Mouse (Mus musculus): ENCODE measurements around the gene Vwa3a. TPM values are rescaled to one million over a fixed set of nuclear protein-coding genes. Genes with fewer than 3 reads are reported as not detected.

The Vwa3a gene
- total and polyA plus RNA-seq, 2 experiments from 2014 or later: 1.6 to 2.4 TPM

DNA sequence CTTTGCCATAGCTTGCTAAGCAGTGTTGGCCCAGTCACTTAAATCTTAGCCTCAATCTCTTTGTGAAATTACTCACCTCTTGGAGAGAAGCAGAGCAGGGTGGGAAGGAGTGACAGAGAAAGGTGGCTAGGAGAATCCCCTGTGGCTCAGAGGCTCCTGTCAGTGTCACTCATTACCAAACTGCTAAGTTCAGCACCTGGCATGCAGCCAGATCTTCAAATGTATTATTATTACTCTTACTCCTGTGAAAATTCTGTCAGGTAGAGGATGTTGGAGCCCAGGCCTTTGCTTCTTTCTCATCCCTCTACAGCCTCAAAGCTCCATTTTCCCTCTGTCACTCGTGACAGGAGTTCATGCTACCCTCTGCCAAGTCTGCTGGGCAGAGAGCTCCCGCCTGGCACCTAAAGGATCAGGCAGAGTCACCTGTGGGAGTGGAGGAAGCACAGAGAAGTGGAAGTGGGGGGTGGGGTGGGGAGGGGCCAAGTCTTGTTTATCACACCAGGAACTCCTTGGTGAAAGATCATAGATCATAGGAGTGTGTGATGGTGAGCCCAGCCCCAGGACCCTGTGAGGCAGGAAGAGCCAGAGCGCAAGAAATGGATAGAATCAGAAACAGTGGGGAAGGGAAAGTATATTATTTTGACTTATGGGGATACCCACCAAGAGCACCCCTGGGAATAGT is 109.9 kb downstream of the Vwa3a start:
- 87% methylated on average over 3 of the region's 3 CpGs for WGBS
- Histone ChIP-seq H3K9ac (replicated peaks; ENCODE audit: low read length) (no peak overlapping the region), H3K27me3 (ENCODE audit: insufficient read depth, low read length) (no peaks in the 10 kb centered on the region), H3K27ac (no peak overlapping the region), H3K9me3 (ENCODE audit: low read length) (no peaks in the 10 kb centered on the region), H3K4me3 (ENCODE audit: low read length) (no peak overlapping the region), H3K4me2 (ENCODE audit: low read depth, low read length) (no peak overlapping the region), H3K4me1 (ENCODE audit: insufficient read depth, low read length) (peaks cover 8% of the 10 kb centered on the region; the same call in 1 of the 2 replicates), H3K36me3 (ENCODE audit: insufficient read depth, low read length) (no peaks in the 10 kb centered on the region)
- TF ChIP-seq CTCF (IDR thresholded peaks at IDR 0.05; ENCODE audit: low read depth): no peak
- no peak for DNase-seq (ENCODE audit: low spot score)
- no peak for ATAC-seq

DNA sequence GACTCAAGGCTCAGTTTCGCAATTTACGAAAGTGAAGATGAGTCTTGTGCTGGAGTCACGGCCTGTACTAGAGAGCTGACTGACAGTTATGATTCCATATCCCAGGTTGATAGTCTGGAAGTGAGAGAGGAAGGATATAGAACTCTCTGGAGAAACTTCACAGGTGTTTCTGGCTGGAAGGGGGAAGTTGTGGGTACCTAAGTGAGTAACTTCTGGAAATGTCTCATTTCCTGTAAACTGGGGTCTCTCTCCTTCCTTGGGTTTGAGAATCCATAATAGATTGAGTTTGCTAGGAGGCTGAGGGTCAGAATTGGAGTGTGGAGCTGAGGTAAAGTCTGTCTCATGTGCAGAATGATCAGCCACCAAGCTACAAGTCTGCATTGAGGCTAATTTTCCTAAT is 111.0 kb downstream of the Vwa3a start:
- no peak for TF ChIP-seq CTCF (IDR thresholded peaks at IDR 0.05; ENCODE audit: low read depth)
- Histone ChIP-seq H3K4me3 (ENCODE audit: low read length) (no peak overlapping the region), H3K4me1 (ENCODE audit: insufficient read depth, low read length) (no peaks in the 10 kb centered on the region), H3K9me3 (ENCODE audit: low read length) (no peaks in the 10 kb centered on the region), H3K9ac (replicated peaks; ENCODE audit: low read length) (no peak overlapping the region), H3K36me3 (ENCODE audit: insufficient read depth, low read length) (no peaks in the 10 kb centered on the region), H3K27ac (no peak overlapping the region), H3K4me2 (ENCODE audit: low read depth, low read length) (no peak overlapping the region), H3K27me3 (ENCODE audit: insufficient read depth, low read length) (no peaks in the 10 kb centered on the region)
- ATAC-seq: no peak
- no peak for DNase-seq (ENCODE audit: low spot score)
- WGBS: 84% methylated on average over 3 of the region's 3 CpGs

Other genes starting within 250 kb of the Vwa3a start
- 151 and 165 TPM in 2 replicates for gene Uqcrc2, start 104.1 kb upstream of the Vwa3a start, total RNA-seq (2014; rRNA removed)
- 244 and 258 TPM in 2 replicates for gene Uqcrc2, start 104.1 kb upstream of the Vwa3a start, polyA plus RNA-seq (2015; fragmentation: Nextera tagmentation; extraction: Ambion mirVana)
- 0.99 TPM in 1 of 2 replicates, not detected in the other for gene Pdzd9, start 69.0 kb upstream of the Vwa3a start, total RNA-seq (2014; rRNA removed)
- 0.40 and 0.47 TPM in 2 replicates for gene Pdzd9, start 69.0 kb upstream of the Vwa3a start, polyA plus RNA-seq (2015; fragmentation: Nextera tagmentation; extraction: Ambion mirVana)
- 18.9 and 24.6 TPM in 2 replicates for gene Mosmo, start 61.7 kb upstream of the Vwa3a start, total RNA-seq (2014; rRNA removed)
- 12.2 and 12.3 TPM in 2 replicates for gene Mosmo, start 61.7 kb upstream of the Vwa3a start, polyA plus RNA-seq (2015; fragmentation: Nextera tagmentation; extraction: Ambion mirVana)
- gene Gm5737, start 73.0 kb downstream of the Vwa3a start, total RNA-seq (2014; rRNA removed): 0.58 TPM in 1 of 2 replicates, not detected in the other
- 0.11 and 0.14 TPM in 2 replicates for gene Gm5737, start 73.0 kb downstream of the Vwa3a start, polyA plus RNA-seq (2015; fragmentation: Nextera tagmentation; extraction: Ambion mirVana)
- gene Eef2k, start 103.5 kb downstream of the Vwa3a start, total RNA-seq (2014; rRNA removed): 30.7 and 44.6 TPM in 2 replicates
- 31.5 and 32.1 TPM in 2 replicates for gene Eef2k, start 103.5 kb downstream of the Vwa3a start, polyA plus RNA-seq (2015; fragmentation: Nextera tagmentation; extraction: Ambion mirVana)
- gene Polr3e, start 178.4 kb downstream of the Vwa3a start, total RNA-seq (2014; rRNA removed): 21.1 and 25.2 TPM in 2 replicates
- 17.1 and 20.0 TPM in 2 replicates for gene Polr3e, start 178.4 kb downstream of the Vwa3a start, polyA plus RNA-seq (2015; fragmentation: Nextera tagmentation; extraction: Ambion mirVana)
- gene Cdr2, start 243.0 kb downstream of the Vwa3a start, total RNA-seq (2014; rRNA removed): 23.9 and 24.6 TPM in 2 replicates
- 9.2 and 11.2 TPM in 2 replicates for gene Cdr2, start 243.0 kb downstream of the Vwa3a start, polyA plus RNA-seq (2015; fragmentation: Nextera tagmentation; extraction: Ambion mirVana)
- 0.58 and 1.3 TPM in 2 replicates for gene Mfsd13b, start 243.2 kb downstream of the Vwa3a start, total RNA-seq (2014; rRNA removed)
- 0.19 and 0.21 TPM in 2 replicates for gene Mfsd13b, start 243.2 kb downstream of the Vwa3a start, polyA plus RNA-seq (2015; fragmentation: Nextera tagmentation; extraction: Ambion mirVana)

Measured in hindbrain, postnatal 0 days (tissue).